Mouse (Mus musculus): ENCODE measurements around the gene Stim1. TPM values are rescaled to one million over a fixed set of nuclear protein-coding genes. Genes with fewer than 3 reads are reported as not detected.

Stim1 gene
- total and polyA plus RNA-seq, 3 experiments, result 10.2 to 26.6 (median 23.9) TPM

- dilution Hi-C loops (cut with MboI; ENCODE audit: extremely low pct_ligation_motif_present, extremely low pct_unique_long_range_greater_than_20kb, low sequenced_read_pairs), result no loop called here
- Histone ChIP-seq H3K4me1 (ENCODE audit: control insufficient read depth in 1 of 2, insufficient read depth in 2 of 2) (peaks cover 0 to 9% of the 10 kb centered on the region in 2 experiments; a peak in 2 of 4 replicates), H3K9ac (ENCODE audit: insufficient read depth, low read depth) (no peak overlapping the region), H3K9me3 (replicated peaks; ENCODE audit: low read length) (no peaks in the 10 kb centered on the region), H3K4me3 (replicated peaks in 1 of 3; ENCODE audit: low read depth in 2 of 3, low read length in 2 of 3, poor library complexity in 1 of 3) (no peak overlapping the region), H3K36me3 (replicated peaks in 1 of 2; ENCODE audit: control insufficient read depth in 1 of 2, insufficient read depth in 1 of 2, low read length in 1 of 2) (peaks cover 0 to 11% of the 10 kb centered on the region in 2 experiments), H3K4me2 (ENCODE audit: insufficient read depth, low read depth, poor library complexity, severe bottlenecking) (peak overlapping the region; percentile 57; the same call in 1 of the 2 replicates), H3K27me3 (replicated peaks) (no peaks in the 10 kb centered on the region), H3K79me2 (replicated peaks; ENCODE audit: control insufficient read depth, extremely low read depth, insufficient read depth, poor library complexity, severe bottlenecking) (no peaks in the 10 kb centered on the region), H3K27ac (ENCODE audit: insufficient read depth, low read depth) (no peak overlapping the region)
- no peak for DNase-seq (ENCODE audit: extremely low read depth)
- in situ Hi-C loops (cut with MboI; ENCODE audit: low pct_ligation_motif_present, low pct_unique_long_range_greater_than_20kb, low sequenced_read_pairs), result no loop called here
- TF ChIP-seq USF1 (IDR thresholded peaks at IDR 0.05; ENCODE audit: low read depth, low read length) (no peak), RAD21 (IDR thresholded peaks at IDR 0.05; ENCODE audit: low read depth, low read length) (no peak), HCFC1 (IDR thresholded peaks at IDR 0.05; ENCODE audit: low read depth, low read length) (no peak), ZC3H11A (IDR thresholded peaks at IDR 0.05; ENCODE audit: low read depth, low read length) (no peak)
Measured at GRCm38 (mm10) chr7:102221899-102222298, 45.7 kb upstream of the Stim1 start.

GRCm38 (mm10) chr7:102222336-102222735 is 45.3 kb upstream of the Stim1 start:
- H3K27ac ChIP-seq (ENCODE audit: insufficient read depth, low read depth), result no peak overlapping the region
- no peak overlapping the region for H3K9ac ChIP-seq (ENCODE audit: insufficient read depth, low read depth)
- H3K4me1 ChIP-seq (ENCODE audit: control insufficient read depth in 1 of 2, insufficient read depth in 2 of 2), result peaks cover 0 to 9% of the 10 kb centered on the region in 2 experiments; a peak in 2 of 4 replicates
- in situ Hi-C loops (cut with MboI; ENCODE audit: low pct_ligation_motif_present, low pct_unique_long_range_greater_than_20kb, low sequenced_read_pairs) (no loop called here), dilution Hi-C loops (cut with MboI; ENCODE audit: extremely low pct_ligation_motif_present, extremely low pct_unique_long_range_greater_than_20kb, low sequenced_read_pairs) (no loop called here)
- H3K27me3 ChIP-seq (replicated peaks), result no peaks in the 10 kb centered on the region
- peaks cover 0 to 14% of the 10 kb centered on the region in 2 experiments for H3K36me3 ChIP-seq (replicated peaks in 1 of 2; ENCODE audit: control insufficient read depth in 1 of 2, insufficient read depth in 1 of 2, low read length in 1 of 2)
- peak; percentile 67 for DNase-seq (ENCODE audit: extremely low read depth)
- TF ChIP-seq RAD21 (IDR thresholded peaks at IDR 0.05; ENCODE audit: low read depth, low read length) (peak; percentile 34), CTCF (conservative IDR thresholded peaks at IDR 0.05 in 1 of 2, IDR thresholded peaks at IDR 0.05 in 1 of 2; ENCODE audit: low read depth in 2 of 2, low read length in 2 of 2) (peak in 1 of 2 experiments; percentile 58; a peak in 2 of 4 replicates), CHD2 (IDR thresholded peaks at IDR 0.05; ENCODE audit: low read length) (no peak), BHLHE40 (IDR thresholded peaks at IDR 0.05; ENCODE audit: low read depth, low read length) (peak; percentile 56), MAZ (IDR thresholded peaks at IDR 0.05; ENCODE audit: low read depth, low read length) (0 out of 2 replicates have a peak, but pooled peaks have one; percentile 21)
- H3K4me2 ChIP-seq (ENCODE audit: insufficient read depth, low read depth, poor library complexity, severe bottlenecking), result peak overlapping the region; percentile 57; the same call in 1 of the 2 replicates
- H3K9me3 ChIP-seq (replicated peaks; ENCODE audit: low read length), result no peaks in the 10 kb centered on the region
- H3K4me3 ChIP-seq (replicated peaks in 1 of 3; ENCODE audit: low read depth in 2 of 3, low read length in 2 of 3, poor library complexity in 1 of 3), result peak overlapping the region in 2 of 3 experiments; percentile 21 to 47
- H3K79me2 ChIP-seq (replicated peaks; ENCODE audit: control insufficient read depth, extremely low read depth, insufficient read depth, poor library complexity, severe bottlenecking), result no peaks in the 10 kb centered on the region

- TF ChIP-seq USF2 (conservative IDR thresholded peaks at IDR 0.05; ENCODE audit: low read depth, low read length) (no peak), ZNF384 (IDR thresholded peaks at IDR 0.05; ENCODE audit: low read depth, low read length) (peak; percentile 37)
- no peak overlapping the region for H3K9ac ChIP-seq (ENCODE audit: insufficient read depth, low read depth)
- dilution Hi-C loops (cut with MboI; ENCODE audit: extremely low pct_ligation_motif_present, extremely low pct_unique_long_range_greater_than_20kb, low sequenced_read_pairs) (no loop called here), in situ Hi-C loops (cut with MboI; ENCODE audit: low pct_ligation_motif_present, low pct_unique_long_range_greater_than_20kb, low sequenced_read_pairs) (no loop called here)
- H3K27me3 ChIP-seq (replicated peaks), result no peaks in the 10 kb centered on the region
- no peaks in the 10 kb centered on the region for H3K9me3 ChIP-seq (replicated peaks; ENCODE audit: low read length)
- DNase-seq (ENCODE audit: extremely low read depth), result no peak
- peaks cover 0 to 20% of the 10 kb centered on the region in 2 experiments for H3K36me3 ChIP-seq (replicated peaks in 1 of 2; ENCODE audit: control insufficient read depth in 1 of 2, insufficient read depth in 1 of 2, low read length in 1 of 2)
- peaks cover 0 to 9% of the 10 kb centered on the region in 2 experiments; a peak in 2 of 4 replicates for H3K4me1 ChIP-seq (ENCODE audit: control insufficient read depth in 1 of 2, insufficient read depth in 2 of 2)
- no peaks in the 10 kb centered on the region for H3K79me2 ChIP-seq (replicated peaks; ENCODE audit: control insufficient read depth, extremely low read depth, insufficient read depth, poor library complexity, severe bottlenecking)
- no peak overlapping the region for H3K27ac ChIP-seq (ENCODE audit: insufficient read depth, low read depth)
- no peak overlapping the region for H3K4me2 ChIP-seq (ENCODE audit: insufficient read depth, low read depth, poor library complexity, severe bottlenecking)
- H3K4me3 ChIP-seq (replicated peaks in 1 of 3; ENCODE audit: low read depth in 2 of 3, low read length in 2 of 3, poor library complexity in 1 of 3), result peak overlapping the region in 2 of 3 experiments; percentile 21 to 47
Measured at GRCm38 (mm10) chr7:102222830-102223556, 44.6 kb upstream of the Stim1 start.

Data from CH12.LX (cell line).